Mouse (Mus musculus): ENCODE measurements around the gene Htra3.

Htra3 gene

GRCm38 (mm10) chr5:35652319-35652718, 27.3 kb downstream of the Htra3 start:
- no peak for DNase-seq

GRCm38 (mm10) chr5:35648230-35648629, 31.4 kb downstream of the Htra3 start:
- no peak for DNase-seq

DNA sequence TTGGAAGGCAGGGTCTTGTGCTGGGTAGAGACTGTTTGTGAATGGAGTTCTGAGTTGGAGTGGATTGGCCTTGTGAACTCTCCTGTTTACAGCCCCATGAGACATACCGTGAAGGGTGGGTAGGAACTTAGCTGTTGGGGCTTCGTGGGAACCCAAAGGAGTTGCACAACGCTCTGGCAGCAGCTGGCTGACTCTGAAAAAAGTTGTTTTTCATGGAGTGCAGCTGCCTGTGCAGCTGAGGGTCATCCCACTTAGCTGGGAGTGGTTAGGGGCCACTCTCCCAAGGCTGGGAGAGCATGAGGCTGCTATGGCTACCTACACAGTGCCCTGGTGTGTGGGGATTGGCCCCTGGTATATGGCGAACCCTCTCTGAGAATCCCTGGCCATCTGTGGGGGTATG, 32.0 kb downstream of the Htra3 start:
- DNase-seq = no peak

DNA sequence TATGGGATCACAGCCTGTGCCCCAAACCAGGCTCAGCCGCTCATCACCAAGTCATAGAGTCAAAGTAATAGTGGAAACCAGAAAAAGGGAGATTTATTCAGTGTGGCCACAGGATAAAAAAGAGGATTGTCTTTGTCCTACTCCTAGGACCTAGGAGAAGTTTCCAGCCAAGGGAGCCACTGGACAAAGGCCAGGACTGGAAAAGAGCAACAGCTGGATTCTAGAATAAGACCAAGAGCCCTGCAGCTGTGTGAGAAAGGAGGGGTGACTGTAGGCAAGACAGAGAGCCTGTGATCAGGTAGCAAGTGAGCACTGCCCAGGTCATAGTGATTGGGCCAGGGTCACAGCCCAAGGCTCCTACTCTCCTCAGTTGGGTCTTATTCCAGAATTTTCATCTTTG, 32.7 kb downstream of the Htra3 start:
- peak in 1 of 2 experiments; percentile 25 for DNase-seq

DNA sequence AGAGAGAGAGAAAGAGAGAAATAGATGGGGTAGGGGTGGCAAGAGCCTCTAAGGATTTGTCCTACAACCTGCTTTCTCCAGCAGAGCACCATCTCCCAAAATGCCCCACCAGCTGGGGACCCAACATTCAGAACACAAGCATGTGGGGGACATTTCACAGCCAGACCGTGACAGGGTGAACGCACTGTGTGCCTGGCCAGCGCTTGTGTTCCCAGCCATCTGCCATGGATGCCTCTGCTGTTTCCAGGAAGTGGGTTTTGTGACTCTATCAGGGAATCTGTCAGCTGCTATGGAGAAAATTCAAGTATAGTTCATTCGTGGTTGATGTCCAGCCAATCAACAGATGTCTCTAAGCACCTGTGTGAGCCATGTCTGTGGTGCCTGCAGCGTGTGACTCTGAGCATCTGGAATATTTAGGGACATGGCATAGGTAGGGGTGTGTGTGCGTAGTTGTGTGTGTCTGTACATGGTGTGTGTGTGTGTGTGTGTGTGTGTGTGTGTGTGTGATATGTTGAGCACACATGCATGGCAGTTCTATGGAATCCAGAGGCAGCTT, 33.6 kb downstream of the Htra3 start:
- DNase-seq = no peak

DNA sequence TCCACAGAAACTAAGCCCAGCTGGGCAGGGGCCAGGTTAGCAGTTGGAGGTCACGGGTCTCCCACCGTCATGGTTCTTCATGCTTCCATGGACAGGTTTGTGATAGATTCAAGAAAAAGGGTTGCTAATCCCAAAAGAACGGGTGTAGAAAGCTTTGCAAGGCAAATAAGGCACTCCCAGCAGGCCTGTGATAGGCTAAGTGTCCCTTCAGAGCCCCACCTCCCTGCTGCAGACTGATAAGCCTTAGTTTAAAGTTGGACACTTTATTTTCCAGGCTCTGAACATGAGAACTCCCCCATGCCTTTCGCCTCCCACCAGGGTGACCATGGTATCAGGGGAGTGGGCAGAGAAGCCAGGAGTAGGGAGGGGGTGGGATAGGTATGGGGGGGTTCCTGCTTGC, 35.5 kb downstream of the Htra3 start:
- DNase-seq = no peak

DNA sequence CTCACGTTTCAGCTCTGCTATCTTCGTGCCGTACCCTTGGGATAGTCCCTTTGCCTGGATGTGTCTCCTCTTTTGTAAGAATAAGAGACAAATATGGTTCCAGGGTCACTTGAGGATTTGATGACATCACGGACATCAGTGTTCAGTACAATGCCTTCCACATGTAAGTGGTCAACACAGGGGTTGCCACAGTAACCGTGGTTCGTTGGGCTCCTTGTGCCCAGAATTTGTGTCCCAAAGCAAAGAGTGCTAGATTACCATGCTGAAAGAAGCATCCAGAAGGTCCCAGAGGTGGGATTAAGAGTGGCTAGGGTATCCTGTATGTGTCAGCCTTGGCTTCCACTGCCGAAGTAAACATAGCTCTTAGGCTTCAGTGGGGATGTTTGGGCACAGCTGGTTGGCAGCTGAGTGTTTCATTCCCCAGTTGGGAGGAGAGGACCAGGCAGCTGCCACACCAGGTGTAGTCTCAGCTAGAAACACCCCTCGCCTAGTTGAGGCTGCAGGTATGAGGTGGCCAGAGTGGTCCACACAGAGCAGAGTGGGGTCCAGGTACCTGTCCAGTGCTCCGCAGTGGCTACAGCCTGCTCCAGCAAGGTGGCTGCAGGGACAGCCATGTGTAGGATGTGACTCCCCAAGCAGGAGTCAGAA, 36.1 kb downstream of the Htra3 start:
- DNase-seq = no peak

- DNase-seq = peak in 1 of 2 experiments; percentile 31
Observed at GRCm38 (mm10) chr5:35641961-35642584, 37.5 kb downstream of the Htra3 start.

DNA sequence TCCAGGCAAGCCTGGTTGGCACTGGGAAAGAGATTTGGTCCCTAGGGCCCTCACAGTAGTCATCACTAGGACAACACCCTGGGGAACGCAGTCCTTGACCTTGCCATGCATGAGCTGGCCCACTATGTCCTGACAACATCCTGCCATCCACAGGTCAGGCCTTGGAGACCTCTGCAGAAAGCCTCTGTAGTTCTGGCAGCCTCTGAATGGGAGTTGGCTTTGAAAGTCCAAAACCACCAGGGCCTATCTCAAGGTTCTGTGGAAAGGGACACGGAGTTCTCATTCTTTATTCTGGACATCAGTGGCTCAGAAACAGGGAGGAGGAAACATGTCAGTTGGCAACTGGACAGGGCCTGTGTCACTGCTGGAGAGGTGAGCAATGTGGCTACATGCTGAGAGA, 43.6 kb downstream of the Htra3 start:
- DNase-seq = no peak

DNA sequence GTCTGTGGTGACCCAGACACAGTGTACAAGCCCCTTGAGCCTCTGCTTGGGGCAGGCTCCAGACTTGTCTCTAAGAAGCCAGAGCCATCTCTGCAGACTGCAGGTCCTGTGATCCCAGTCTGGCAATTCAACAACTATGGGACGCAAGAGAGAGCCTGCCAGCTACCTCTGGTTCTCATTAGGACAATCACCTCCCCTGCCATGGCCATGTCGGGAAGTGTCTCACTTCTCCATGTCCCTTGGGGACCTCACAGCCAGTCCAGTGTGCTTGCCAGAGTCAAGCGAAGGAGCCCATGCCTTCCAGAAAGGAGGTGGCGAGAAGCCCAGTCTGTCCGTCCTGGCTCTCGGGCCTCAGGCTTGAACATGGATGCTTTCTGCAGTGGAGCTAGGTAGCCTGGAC, 46.7 kb downstream of the Htra3 start:
- DNase-seq = no peak

GRCm38 (mm10) chr5:35631755-35632154, 47.8 kb downstream of the Htra3 start:
- DNase-seq = no peak

DNA sequence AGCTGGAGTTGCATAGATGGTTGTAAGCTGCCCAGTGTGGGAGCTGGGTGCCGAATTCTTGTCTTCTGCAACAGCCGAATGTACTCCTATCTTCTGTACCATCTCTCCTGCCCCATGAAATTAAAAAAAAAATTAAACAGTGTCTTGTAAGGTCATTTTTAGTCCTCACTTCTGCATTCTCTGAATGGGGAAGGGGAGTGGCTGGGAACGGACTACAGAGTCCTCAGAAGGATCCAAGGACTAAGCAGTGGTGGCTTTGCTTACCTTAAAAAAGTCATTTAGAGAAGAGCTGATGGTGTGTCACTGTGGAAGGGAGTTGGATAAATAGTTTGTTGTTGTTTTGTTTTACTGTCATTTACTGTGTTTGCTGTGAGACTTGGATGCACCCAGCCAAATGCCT, 48.4 kb downstream of the Htra3 start:
- DNase-seq = no peak

GRCm38 (mm10) chr5:35630706-35631105, 48.9 kb downstream of the Htra3 start:
- no peak for DNase-seq

DNA sequence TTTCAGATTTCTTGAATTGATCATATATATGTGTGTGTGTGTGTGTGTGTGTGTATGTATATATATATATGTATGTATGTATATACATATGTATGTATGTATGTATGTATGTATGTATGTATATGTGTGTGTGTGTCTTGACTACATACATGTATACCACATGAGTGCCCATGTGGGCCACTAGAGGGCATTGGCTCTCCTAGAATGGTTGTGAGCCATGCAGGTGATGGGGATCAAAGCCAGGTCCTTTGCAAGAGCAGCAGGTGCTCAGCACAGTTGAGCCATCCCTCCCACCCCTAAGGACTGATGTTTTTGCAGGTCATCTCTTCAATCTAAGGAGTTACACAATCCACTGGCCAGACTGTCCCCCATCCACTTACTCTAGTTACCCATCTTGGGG, 50.2 kb downstream of the Htra3 start:
- peak in 1 of 2 experiments; percentile 44 for DNase-seq

DNA sequence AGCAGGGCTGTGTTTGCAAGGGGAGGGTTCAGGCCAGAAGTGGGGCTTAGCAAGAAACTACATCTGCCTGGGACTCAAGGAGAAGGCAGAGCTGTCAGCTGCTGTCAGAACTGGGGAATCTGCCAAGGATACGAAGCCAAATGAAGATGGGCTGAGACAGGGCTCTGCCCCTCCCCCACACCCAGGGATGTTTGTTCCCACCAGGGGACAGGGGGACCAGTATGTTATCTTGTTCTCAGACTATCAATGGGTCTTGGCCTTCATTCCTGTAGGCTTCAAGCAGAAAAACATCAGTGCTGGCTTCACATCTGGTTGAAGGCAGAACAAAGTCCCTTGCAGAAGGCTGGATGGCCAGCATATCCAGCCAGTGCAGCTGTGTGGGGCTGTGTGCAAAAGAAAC, 50.9 kb downstream of the Htra3 start:
- DNase-seq = peak in 1 of 2 experiments; percentile 36

DNA sequence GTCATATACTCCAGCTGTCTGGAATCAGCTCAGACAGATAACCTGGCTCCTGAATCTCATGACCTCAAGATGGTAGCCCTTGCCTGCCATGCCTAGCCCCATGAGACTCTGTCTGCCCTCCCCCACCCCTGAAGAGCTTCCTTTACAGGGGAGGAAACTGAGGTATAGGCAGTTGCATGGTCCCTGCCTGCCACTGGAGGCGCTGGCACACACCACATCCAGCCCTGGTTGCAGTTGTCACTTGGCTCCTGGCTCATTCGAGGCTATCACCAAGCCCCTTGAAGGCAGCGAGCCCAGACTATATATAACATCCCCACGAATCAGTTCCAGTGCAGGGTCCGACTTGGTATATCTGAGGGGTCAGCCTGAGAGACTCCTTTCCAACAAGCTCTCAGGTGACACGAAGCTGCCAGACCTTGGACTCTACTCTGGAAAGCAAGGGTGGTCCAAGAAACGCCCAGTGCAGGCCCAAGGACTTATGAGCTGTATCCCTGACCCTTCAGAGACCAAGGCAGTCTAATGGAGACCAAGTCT, 52.2 kb downstream of the Htra3 start:
- no peak for DNase-seq

GRCm38 (mm10) chr5:35626408-35626807, 53.2 kb downstream of the Htra3 start:
- no peak for DNase-seq

GRCm38 (mm10) chr5:35624751-35625239, 54.8 kb downstream of the Htra3 start:
- no peak for DNase-seq

- DNase-seq = no peak
Observed at GRCm38 (mm10) chr5:35623831-35624230, 55.8 kb downstream of the Htra3 start.

GRCm38 (mm10) chr5:35621114-35621513, 58.5 kb downstream of the Htra3 start:
- DNase-seq = no peak

DNA sequence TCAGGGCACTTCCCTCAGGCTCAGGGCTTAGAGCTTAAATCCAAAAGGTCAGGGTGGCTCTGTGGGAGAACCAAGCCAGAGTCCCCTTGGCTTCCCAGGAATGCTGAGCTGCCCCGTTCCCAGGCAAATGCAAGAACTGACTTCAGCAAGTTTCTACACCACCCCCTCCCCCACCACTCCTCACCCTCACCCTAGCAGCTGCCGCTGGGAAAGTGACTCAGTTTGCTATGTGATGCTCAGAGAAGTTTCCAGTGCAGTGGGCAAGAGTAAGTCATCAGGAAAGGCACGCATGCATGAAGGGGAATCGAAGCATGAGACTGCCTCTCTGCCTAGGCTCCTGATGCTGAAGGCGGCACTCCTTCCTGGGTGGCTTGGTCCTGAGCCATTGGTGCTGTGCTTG, 62.6 kb downstream of the Htra3 start:
- no peak for DNase-seq

DNA sequence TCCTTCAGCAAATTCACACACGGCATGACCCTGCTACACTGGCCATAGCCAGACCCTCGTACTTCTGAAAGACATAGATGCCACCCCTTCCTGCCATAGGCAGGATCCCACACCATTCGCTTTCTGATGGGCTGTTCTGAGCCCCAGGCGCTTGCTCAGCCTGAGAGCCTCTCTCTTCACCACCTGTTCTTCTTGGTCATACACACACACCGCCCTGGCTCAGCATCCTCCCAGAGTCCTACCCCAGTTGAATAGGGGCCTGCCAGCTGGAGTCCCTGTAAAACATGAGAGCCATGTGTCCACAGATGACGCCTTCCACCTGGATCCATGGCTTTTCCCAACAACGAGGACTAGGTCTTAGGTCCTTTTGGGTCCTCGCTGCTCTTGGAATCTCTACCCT, 66.9 kb downstream of the Htra3 start:
- no peak for DNase-seq

DNA sequence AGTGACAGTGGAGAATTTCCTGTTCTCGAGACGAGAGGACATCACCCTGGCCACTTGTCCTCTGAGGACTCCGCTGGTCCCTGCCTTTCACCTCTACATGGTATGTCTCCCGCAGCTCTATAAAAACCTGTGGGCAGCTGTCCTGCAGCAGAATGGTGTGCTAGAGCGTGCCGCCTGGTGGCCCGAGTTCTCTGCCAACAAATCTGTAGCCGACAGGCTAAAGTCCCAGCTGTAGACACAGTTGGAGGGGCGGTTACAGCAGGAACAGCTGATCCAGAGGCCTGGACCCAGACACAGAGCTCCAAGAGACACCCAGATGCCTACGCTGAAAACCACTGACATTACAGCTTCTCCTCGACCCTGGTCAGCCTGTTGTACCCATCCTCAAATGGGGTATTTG, 67.7 kb downstream of the Htra3 start:
- no peak for DNase-seq

DNA sequence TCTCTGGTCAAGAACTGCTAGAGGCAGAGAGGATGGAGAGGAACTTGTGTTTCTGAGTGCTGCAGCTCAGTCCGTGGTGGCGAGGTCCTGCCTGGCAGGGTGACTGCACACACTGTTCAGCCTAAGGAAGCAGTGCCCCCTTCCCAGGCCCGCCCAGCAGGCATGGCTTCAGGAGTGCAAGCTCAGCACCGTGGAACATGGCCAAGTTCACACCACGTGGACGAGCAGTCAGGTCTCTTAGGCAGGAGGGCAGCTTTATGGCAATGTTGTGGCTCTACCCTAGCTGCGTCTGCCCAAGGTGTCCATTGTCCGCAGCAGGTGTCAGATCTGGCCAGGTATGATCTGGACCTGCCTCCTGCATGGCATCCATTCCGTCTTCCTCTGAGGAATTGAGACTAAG, 68.4 kb downstream of the Htra3 start:
- peak; percentile 79 to 80 for DNase-seq
